Mouse (Mus musculus): ENCODE data around the gene 1700029F12Rik. TPM values are rescaled to one million over a fixed set of nuclear protein-coding genes. Genes with fewer than 3 reads are reported as not detected.

1700029F12Rik gene
- total RNA-seq, 2 experiments from 2014 or later, result not detected

DNA sequence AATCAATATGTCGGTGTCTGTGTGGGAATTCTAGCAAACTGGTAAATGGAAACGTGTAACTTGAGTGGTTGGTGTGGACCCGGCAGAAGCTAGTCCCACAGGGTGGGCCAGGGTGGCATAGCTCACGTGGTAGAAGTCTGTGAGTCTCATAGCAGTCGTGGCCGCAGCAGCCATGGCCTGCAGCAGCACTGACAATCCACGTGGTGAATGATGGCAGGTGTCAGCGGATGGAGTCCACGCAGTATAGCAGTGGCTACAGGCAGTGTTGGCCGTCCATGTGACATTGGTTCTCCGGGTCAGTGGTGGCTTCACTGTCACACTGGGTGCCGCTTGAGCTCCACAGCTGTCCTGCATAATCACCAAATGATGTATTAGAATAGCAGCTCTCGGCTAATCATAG is 4.1 kb downstream of the 1700029F12Rik start:
- DNase-seq (ENCODE audit: low spot score in 2 of 2), result no peak

DNA sequence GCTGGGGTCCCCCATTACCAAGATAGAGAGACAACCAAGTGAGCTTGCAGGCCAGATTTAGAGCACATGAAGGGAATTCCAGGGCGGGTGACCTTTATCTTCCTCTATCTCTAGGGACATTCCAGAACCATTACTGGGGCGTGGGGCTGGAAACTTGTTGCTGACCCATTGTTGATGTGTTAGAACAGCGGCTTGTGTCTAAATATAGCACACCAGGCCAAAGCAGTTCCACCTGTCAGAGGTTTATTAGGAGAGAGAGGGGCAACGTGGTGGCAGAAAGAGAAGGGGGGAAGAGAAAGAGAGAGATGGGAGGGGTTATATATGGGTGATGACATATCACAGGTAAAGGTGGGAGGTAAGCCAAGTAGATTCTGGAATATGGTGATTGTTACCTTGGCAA is 12.3 kb downstream of the 1700029F12Rik start:
- DNase-seq (ENCODE audit: low spot score in 2 of 2), result no peak

DNA sequence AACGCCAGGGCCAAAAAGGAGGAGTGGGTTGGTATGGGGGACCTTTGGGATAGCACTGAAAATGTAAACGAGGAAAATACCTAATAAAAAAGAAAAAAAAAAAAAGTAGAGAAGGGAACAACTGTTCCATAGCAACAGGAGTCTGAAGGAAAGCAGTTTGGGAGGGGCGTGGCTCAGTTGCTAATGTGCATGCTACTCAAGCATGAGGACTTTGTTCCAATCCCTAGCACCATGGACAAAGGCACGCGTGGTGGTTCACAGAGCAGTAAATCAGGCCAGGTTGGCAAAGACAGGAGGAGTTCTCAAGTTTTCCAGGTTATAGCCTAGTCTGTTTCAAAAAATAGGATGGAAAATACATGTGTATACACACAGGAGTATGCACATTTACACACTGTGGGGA is 14.0 kb downstream of the 1700029F12Rik start:
- DNase-seq (ENCODE audit: low spot score in 2 of 2), result no peak

DNA sequence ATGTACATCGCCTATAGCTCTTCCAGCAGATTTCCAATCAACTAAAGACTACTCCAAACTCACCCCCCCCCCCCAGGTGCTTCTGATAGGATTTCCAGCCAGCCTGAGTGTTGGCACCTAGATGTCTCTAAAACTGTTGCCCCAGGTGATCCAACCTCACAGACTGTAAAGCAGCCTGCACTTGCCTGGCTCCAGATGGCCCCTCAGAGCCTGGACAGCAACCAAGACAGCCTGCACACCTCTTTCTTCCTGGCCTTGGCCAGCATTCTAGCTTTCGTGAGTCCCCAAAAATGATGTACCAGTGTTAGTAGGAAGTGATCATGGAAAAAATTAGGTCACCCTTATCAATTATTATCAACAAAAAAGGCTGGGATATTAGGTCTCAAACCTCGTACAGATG is 16.5 kb downstream of the 1700029F12Rik start:
- no peak for DNase-seq (ENCODE audit: low spot score in 2 of 2)

DNA sequence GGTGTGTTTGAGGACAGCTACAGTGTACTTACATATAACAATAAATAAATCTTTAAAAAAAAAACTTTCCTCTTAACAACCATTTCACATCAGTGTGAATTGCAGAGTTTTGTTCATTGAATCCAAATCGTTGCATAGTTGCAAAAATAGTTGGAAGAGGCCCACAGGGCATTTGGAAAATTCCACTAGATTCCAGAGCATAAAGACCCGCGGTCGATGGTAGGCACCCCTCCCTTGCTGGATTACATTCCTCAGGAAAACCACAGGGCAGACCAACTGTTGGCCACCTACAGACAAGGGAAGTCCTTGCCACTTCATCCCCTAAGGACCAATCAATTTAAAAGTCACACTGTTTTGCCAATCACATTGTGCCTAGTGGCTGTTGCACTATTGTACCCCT is 19.8 kb downstream of the 1700029F12Rik start:
- DNase-seq (ENCODE audit: low spot score in 2 of 2), result no peak

DNA sequence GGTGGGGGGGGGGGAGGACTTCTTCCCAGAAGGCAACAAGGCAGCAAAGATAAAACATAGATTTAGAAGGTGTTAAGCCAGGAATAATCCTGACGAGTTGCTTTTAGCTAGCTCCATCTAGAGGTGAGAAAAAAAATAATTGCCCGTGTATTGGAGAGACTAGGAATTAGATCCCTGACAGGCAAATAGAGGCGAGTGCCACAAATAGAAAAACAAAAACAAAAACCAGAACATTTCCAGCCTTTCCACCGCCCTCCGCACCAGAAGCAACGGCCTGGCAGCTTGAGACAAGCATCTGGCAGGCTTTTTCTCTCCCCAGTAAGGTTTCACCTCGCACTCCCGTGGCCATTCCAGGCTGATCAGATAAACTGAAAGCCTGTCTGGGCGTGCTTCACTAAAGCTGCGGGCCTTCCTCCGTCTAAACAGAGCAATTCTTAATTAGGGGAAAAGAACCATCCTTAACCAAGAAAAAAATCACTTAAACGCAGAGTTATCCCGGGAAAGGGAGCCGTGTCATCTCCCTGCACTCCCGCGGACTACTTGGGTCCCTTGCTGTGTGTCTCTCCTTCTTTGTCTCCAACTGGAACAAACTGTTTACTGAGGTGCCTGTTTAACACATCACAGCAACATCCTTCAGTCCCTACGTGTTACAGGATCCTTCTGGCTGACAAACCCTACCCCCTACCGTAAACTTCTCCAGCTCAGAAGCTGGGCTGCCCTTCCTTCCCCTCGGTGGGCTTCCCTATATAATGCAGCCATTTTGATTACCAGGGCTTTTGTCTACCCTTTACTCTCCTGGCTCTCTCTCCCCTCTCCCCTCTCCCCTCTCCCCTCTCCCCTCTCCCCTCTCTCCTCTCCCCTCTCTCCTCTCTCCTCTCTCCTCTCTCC is 25.7 kb downstream of the 1700029F12Rik start:
- peak in 1 of 2 experiments; percentile 10 for DNase-seq (ENCODE audit: low spot score in 2 of 2)

DNA sequence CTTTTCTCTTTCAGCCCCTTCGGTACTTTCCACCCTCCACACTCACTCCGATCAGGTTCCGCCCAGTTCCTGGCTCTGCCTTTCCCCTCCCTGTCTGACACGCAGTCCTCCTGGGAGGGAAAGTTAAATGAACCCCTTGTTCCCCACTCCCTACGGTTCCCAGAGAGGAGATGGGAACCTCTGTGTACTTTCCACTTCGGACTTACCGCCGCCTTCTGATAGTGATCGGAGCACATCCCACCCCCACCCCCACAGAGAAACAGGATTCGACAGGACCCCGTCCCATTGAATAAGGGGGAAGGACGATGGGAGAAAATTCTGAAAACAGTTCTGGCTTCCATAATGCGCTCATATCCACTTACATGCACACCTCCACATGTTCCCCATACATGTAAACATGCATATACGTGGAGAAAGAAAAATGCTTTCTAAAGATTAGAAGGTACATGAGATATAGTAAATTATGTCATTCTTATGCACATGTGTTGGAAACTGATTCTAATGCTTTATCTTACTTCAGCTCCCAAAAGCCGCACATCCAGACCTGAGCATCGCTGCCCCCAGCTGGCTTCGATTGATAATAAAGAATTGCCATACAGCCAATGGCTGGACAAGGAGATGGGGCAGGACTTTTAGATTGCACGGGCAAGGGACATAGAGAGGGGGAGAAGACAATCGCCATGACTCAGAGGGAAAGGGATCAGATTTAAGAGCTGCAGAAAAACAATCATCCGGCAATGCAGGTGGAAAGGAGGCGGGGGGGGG is 26.5 kb downstream of the 1700029F12Rik start:
- DNase-seq (ENCODE audit: low spot score in 2 of 2), result peak in 1 of 2 experiments; percentile 7

DNA sequence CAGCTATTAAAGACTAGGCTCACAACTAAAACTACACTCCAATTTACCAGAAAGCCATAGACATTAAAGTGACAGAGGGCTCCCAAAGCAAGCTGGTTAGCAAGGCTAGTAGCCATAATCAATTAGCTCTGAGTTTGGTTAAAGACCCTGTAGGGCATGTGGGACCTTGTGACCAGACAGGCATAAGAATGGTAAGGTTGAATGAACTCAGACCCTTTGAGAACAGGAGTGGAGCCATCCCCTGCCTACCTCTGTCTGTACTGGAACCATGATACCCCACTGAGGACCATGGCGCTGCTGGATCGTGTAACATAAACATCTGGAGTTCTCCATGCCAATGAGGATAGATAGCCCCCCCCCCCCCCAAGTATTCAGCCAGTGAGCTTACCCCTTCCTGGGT is 27.4 kb downstream of the 1700029F12Rik start:
- no peak for DNase-seq (ENCODE audit: low spot score in 2 of 2)

DNA sequence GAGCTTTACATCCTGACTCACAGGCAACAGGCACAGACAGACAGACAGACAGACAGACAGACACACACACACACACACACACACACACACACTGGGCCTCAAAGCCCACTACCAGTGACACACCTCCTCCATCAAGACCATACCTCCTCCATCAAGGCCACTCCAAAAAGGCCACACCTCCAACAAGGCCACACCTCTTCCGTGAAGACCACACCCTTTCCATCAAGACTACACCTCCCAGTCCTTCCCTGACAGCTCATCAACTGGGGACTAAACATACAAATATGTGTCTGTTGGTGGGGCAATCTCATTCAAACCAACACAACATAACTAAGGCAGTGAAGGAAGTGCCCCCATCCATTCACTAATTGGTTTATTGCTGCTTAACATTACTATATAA is 37.1 kb downstream of the 1700029F12Rik start:
- no peak for DNase-seq (ENCODE audit: low spot score in 2 of 2)

DNA sequence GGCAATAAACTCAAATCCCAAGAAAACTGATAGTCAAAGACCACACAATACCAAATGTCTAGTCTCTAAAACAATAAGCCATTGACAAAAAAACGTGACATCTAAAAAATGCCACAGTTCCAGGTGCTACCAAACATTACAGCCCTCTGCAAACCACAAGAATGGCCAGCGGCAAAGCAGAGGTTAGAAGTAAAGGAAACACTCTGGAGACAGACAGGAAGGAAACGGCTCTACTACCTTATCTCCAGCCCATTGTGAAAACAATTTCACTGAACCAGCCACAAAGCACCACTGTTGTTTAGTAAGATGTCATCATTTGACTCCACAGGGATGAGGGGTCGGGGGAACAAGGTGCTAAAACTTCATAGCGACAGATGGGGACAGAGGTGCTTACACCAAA is 38.9 kb downstream of the 1700029F12Rik start:
- DNase-seq (ENCODE audit: low spot score in 2 of 2), result no peak

DNA sequence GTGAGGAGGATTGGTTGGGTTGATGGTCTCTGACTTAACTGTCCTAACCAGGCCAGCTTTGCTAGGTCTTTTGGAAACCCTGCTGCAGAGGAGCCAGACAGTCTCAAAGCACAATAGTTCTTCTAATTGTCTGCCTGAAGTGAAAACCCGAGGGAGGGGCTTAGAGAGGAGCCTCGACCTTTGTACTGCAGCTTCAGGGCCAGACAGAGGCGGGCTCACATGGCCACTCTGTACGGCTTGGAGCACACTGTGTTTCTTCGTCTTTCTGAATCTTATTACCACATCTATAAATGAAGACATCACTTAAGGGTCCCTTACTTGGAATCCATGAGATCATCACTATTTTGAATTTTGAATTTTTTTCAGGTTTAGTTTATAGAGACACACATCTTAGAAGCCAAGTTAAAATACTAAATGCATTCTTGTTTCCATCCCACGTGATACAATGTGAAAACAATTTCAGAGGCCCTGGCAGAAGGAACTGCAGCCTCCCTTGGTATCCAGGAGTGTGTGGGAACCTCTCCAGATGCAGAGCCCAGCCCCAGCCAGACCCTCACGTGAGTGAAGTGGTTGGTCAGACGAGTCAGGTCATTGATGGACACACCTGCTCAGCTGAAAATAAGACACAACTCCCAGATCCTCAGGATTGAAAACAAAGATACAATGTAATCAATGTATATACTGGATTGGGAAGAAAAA is 40.7 kb downstream of the 1700029F12Rik start:
- DNase-seq (ENCODE audit: low spot score in 2 of 2), result no peak

DNA sequence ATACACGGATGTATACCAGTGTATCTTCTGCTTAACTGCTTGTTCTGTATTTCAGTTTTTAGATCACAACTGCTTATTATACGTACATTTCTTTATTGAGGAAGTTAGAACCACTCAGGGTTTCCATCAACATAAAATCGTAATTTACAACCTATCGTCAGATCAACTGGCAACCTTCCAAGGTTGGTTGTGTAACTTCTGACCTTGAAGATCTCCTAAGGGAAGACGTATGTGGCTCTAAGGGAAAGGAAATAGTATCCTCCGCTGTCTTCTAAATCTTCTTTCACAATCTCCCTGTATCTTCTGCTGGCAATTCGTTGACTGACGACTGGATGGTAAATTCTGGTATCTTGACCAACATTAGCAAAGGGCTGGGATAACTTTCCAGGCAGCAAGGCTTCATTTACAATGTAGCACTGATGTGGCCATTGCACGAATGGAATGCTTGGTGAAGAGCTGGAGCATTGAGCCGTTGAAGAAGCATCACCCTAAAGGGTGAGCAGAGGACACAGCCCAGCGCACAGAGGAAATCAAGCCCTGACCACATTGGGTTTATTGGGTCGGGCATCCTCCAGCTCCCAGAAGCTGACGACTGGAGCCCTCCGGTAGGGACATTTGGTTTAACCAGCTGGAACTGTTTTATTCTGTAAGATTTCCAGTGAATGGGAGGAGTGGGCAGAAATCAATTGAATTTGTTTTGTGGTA is 43.4 kb downstream of the 1700029F12Rik start:
- DNase-seq (ENCODE audit: low spot score in 2 of 2), result no peak

DNA sequence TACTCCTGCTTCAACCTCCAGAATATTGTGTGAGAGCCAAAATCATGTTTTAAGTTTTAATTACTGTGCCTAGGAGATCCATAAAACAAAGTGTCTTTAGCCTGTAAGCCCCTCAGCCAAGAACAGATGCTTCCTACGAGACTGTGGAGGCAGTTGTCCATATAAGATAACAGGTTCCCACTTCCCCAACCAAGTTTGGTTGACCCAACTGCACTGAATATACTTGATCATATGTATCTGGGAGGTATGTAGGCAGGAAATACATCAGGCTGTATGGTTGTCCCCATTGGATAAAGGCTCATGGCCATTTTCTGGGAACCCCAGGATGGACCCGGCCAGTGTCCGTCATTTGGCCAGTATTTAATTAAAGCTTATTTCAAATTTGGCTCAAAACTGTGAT is 44.1 kb downstream of the 1700029F12Rik start:
- no peak for DNase-seq (ENCODE audit: low spot score in 2 of 2)

DNA sequence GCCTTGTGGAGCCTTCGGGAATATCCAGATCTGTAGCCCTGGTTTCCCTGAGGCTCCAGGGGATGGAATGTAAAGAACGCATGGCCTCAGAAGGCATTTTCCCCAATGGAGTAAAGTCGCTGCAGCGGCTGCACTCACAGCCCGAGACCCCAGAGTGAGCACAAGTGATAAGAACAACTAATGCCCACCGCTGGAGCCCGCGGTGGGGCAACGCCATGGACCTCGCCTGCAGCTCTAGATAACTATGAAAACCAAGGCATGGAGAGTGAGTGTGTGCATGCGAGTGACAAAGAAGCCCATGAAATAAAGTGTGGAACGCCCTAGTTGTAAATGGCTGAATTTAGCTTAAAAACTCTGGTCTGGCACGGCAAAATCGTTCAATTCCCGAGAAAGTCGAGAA is 45.0 kb downstream of the 1700029F12Rik start:
- no peak for DNase-seq (ENCODE audit: low spot score in 2 of 2)

DNA sequence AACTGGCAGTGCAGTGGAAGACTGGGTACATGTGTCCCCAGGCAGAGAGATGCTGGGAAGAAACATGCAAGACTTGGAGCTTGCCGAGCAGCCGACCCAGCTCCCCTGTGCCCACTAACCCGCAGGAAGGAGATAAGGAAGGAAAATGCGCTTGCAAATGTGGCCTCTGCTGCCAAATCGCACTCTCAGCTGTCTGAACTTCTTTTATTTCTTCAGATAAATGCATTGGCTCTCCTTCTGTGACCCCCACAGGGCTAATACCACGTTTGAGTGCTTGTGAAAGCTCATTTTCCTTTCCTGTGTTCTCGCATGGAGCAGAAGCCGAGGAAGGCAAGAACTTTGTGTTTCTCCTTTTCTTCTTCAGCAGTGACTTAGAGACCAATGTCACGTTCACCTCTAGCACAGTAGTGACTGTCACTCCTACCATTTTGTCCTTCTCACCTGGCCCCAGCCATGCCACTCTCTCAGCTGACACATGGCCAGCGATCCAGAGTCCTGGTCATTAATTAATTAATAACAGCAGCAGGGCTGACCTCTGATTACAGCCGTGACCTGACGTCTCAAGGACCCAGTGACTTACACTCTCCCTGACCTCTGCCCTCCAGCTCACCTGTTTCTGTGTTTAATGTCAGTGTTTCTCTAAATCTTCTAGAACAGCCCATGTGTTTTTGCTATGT is 48.4 kb downstream of the 1700029F12Rik start:
- no peak for DNase-seq (ENCODE audit: low spot score in 2 of 2)

DNA sequence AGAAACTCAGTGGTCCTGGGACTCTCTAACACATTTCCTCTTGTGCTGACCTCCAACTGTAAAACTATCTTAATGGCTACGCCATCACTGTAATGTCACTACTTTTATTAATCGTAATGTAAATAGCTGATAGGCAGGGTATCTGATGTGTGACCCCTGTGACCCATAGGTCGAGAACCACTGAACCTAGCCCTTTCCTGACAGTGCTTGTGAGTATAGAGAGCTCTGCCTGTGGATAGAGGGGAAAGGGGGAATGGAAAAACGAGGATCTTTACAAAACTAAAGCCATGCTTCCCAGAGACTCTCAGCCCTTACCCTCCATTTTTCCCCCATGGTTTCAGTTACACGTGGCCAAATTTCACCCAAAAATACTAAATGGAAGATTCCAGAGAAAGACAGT is 49.5 kb downstream of the 1700029F12Rik start:
- DNase-seq (ENCODE audit: low spot score in 2 of 2), result no peak

DNA sequence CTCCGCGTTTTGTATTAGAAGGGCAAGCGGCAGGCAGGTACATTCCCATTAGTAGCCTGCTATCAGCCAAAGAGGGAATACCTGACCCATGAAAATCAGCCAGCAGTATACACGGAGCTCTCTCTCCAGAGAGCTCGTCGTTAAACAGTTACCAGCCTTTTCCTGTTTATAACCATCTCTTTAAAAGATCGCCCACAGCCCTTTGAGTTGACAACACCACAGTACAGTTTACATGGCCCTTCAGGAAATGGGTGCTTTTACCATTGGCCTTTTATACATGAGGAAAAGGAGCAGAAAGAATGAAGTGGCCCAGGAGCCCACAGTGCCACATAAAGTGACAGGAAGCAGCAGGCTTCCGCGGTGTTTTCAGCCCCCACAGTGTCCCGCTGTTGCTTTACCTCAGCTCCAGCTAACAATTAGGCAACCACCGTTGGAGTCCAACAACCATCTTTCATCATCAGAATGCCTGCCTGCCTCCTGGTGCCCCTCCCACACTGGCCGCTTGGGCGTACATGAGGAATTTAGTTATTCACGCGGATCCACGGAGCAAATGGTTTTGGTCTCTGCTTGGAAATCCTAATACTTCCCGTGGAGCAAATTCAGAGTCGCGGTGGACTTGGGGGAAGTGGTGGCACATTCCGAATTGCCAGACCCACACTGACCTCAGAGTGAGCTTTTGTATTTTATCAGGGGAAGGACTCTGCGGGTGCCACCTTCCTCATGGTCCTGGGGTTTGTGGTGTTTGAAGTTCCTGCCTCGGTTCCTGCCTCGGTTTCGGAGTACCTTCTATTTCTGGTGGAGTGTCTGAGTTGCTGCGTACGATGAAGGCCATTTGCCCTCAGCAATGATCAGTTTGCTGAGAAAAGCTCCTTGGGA is 50.7 kb downstream of the 1700029F12Rik start:
- no peak for DNase-seq (ENCODE audit: low spot score in 2 of 2)

DNA sequence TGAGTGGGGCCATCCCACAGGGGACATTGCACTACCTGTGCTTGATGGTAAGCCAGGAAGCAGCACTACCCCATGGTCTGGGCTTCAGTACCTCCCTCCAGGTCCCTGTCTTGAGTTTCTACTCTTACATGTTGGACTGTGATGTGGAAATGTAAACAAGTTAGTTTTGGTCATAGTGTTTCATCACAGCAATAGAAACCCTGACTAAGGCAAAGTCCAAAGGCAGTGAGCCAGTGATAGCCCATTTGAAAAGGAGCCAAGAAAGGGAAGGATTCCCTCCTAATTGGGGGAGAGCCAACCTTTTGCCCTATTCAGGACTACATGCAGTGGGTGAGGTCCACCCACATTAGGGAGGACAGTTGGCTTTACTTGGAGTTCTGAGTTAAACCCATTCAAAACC is 53.6 kb downstream of the 1700029F12Rik start:
- DNase-seq (ENCODE audit: low spot score in 2 of 2), result no peak

DNA sequence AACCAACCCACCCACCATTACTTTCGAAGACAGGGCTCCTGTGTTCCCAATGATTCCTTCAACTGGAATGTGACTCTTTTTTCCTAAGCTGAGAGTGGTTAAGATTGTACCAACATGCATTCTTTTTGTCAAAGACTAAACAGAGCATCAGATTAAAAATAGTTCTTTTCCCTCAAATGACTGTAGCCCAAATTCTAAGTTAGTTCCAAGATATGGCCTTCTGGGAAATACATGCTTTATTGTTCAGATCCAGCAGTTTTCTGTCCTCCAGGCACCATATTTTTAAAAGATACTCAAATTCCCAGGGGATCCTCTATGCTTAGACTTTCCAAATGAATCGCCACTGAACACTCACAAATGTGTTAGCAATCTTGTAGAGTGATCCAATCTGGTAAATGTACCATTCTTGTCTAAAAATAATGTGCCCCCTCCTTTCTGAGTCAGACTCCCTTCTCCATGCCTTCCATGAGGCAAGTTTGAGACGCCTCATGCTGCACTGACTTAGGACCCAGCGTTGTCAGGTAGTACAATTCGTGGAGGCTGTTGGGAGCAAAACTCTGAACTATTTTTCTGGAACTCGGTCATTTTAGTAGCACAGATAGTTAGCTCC is 57.1 kb downstream of the 1700029F12Rik start:
- no peak for DNase-seq (ENCODE audit: low spot score in 2 of 2)
